Mouse (Mus musculus) lung, postnatal 0 days (tissue): ENCODE data around the gene BC048671. TPM values are rescaled to one million over a fixed set of nuclear protein-coding genes. Genes with fewer than 3 reads are reported as not detected.

Experiments used
- ATAC-seq: fragments of 200-750 bp; cut with Nextera tagmentation; 2 replicates; pipeline ENCODE4 v1.8.0; 2017; ENCODE audit warnings: moderate library complexity
- DNase-seq: peaks from one replicate; pipeline ENCODE4 v3.0.0-alpha.2; 2016; ENCODE audit warnings: low spot score
- H3K27ac ChIP-seq: fragments of 300-500 bp; sonication (generic); 2 replicates; pipeline ENCODE4 v1.5.1; 2014; ENCODE audit warnings: antibody characterized with exemption, mild to moderate bottlenecking, low read length, mixed read lengths
- H3K27me3 ChIP-seq: fragments of 300-500 bp; sonication (generic); replicated peaks from 2 replicates; pipeline ENCODE4 v1.6.1; 2014; ENCODE audit warnings: low read length, mixed read lengths; ENCODE audit not compliant: insufficient read depth
- H3K36me3 ChIP-seq: fragments of 300-500 bp; sonication (generic); 2 replicates; pipeline ENCODE4 v1.6.1; 2014; ENCODE audit warnings: low read length, mixed read lengths; ENCODE audit not compliant: insufficient read depth
- H3K4me1 ChIP-seq: fragments of 300-500 bp; sonication (generic); 2 replicates; pipeline ENCODE4 v1.6.1; 2014; ENCODE audit warnings: antibody characterized with exemption, low read depth, low read length, mixed read lengths; ENCODE audit not compliant: insufficient read depth
- H3K4me2 ChIP-seq: fragments of 300-500 bp; sonication (generic); replicated peaks from 2 replicates; pipeline ENCODE4 v1.6.1; 2014; ENCODE audit warnings: low read depth, mild to moderate bottlenecking, low read length, moderate library complexity, mixed read lengths
- H3K4me3 ChIP-seq: fragments of 300-500 bp; sonication (generic); 2 replicates; pipeline ENCODE4 v1.5.1; 2014; ENCODE audit warnings: low read depth, low read length
- H3K9ac ChIP-seq: fragments of 300-500 bp; sonication (generic); replicated peaks from 2 replicates; pipeline ENCODE4 v1.6.1; 2014; ENCODE audit warnings: low read depth, mild to moderate bottlenecking
- H3K9me3 ChIP-seq: fragments of 300-500 bp; sonication (generic); 2 replicates; pipeline ENCODE4 v1.6.1; 2016; ENCODE audit warnings: low read length, mixed read lengths
- CTCF ChIP-seq: IDR thresholded peaks from 2 replicates; pipeline ENCODE4 v1.5.1; 2016; ENCODE audit warnings: antibody characterized with exemption, mild to moderate bottlenecking
- EP300 ChIP-seq: IDR thresholded peaks from 2 replicates; pipeline ENCODE4 v1.6.1; 2016; ENCODE audit warnings: antibody characterized with exemption, mild to moderate bottlenecking, control low read depth
- WGBS: fragments of 180-500 bp; shearing (Covaris S2); extraction: QIAGEN DNeasy Blood & Tissue Kit; methylation state at CpG from one replicate; pipeline ENCODE4 v1.1.7; 2014; 5-methylcytosine and 5-hydroxymethylcytosine counted together
- polyA plus RNA-seq: library from polyadenylated mRNA; unstranded; fragments of >200 nt; fragmentation: Nextera tagmentation; extraction: Ambion mirVana; gene quantifications from 2 replicates; pipeline ENCODE4 v1.2.1, GENCODE M21; 2015

The BC048671 gene
- polyA plus RNA-seq, 1 experiment from 2014 or later = not detected

DNA sequence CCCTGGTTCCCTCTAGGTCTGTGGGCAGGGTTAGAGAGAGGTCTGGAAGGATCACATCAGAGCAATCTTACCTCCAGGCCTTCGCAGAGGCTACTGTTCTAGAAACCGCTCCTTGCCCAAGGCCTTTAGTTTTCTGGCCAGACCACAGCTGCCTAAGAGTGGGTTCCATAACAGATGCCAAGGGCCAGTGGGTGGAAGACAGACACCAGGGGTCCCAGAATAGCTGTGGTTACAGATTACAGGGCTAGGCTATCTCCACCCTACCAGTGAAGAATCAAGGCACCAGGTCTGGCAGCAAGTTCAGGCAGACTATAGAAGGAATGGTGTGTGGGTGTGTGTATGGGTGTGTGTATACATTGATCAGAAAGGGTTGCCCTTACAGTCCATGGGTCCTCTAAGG is 18.0 kb downstream of the BC048671 start:
- Histone ChIP-seq H3K9ac (no peak overlapping the region), H3K9me3 (no peaks in the 10 kb centered on the region), H3K27me3 (no peaks in the 10 kb centered on the region), H3K4me1 (no peaks in the 10 kb centered on the region), H3K36me3 (no peaks in the 10 kb centered on the region), H3K4me3 (no peak overlapping the region), H3K27ac (no peak overlapping the region), H3K4me2 (no peak overlapping the region)
- no peak for ATAC-seq
- DNase-seq = no peak
- TF ChIP-seq CTCF = no peak
- no peak for TF ChIP-seq EP300
- WGBS = 93% methylated on average over 2 of the region's 2 CpGs

GRCm38 (mm10) chr6:90319475-90320191 is 18.6 kb downstream of the BC048671 start:
- no peak overlapping the region for H3K4me2 ChIP-seq
- ATAC-seq = no peak
- H3K4me3 ChIP-seq = no peak overlapping the region
- no peak overlapping the region for H3K9ac ChIP-seq
- H3K36me3 ChIP-seq = no peaks in the 10 kb centered on the region
- DNase-seq = no peak
- H3K4me1 ChIP-seq = no peaks in the 10 kb centered on the region
- no peak overlapping the region for H3K27ac ChIP-seq
- no peak for TF ChIP-seq EP300
- no peak for TF ChIP-seq CTCF
- 65% methylated on average over 7 of the region's 7 CpGs for WGBS
- no peaks in the 10 kb centered on the region for H3K27me3 ChIP-seq
- H3K9me3 ChIP-seq = no peaks in the 10 kb centered on the region

DNA sequence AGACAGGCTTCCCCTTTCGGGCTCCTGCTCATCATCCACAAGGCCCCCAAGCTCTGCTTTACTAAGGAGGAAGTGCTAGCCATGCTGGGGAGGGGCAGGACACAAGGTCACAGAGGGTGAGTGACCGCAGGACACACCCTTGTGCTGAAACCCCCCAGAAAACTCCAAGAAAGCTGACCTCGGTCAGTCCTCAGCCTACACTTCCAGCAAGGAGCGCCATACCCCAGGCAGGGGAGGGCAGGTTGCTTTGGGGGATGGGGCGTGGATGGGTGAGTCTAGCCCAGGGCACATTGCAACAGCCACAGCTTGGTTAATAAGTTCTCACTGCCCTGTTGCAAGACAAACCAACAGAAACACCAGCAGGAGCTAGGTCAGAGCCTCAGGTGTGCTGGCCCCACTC is 19.4 kb downstream of the BC048671 start:
- no peak overlapping the region for H3K4me3 ChIP-seq
- H3K9ac ChIP-seq = no peak overlapping the region
- WGBS = 79% methylated on average over 5 of the region's 5 CpGs
- TF ChIP-seq CTCF = no peak
- TF ChIP-seq EP300 = no peak
- no peaks in the 10 kb centered on the region for H3K9me3 ChIP-seq
- no peaks in the 10 kb centered on the region for H3K4me1 ChIP-seq
- no peaks in the 10 kb centered on the region for H3K36me3 ChIP-seq
- DNase-seq = no peak
- ATAC-seq = no peak
- H3K4me2 ChIP-seq = no peak overlapping the region
- no peaks in the 10 kb centered on the region for H3K27me3 ChIP-seq
- no peak overlapping the region for H3K27ac ChIP-seq

DNA sequence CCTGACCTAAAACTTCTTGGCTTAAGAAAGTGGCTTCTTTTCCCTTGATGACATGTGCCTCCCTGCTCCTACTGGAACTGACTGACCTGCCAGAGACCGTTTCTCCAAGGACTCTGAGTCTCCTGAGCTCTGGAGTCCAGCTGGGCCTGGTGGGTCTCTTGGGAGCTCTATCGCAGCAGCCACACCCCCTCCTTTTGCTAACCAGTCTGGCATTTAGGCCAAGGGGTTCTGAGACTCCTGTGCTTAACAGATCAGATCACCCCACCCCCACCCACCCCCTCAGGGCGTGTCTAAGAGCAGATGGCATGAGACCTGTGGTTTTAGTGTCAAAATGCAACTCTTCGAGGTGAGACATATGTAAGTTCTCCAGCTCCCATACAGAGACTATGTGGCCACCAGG is 20.8 kb downstream of the BC048671 start:
- Histone ChIP-seq H3K27ac (no peak overlapping the region), H3K4me2 (no peak overlapping the region), H3K36me3 (no peaks in the 10 kb centered on the region), H3K9me3 (no peaks in the 10 kb centered on the region), H3K27me3 (no peaks in the 10 kb centered on the region), H3K9ac (no peak overlapping the region), H3K4me1 (no peaks in the 10 kb centered on the region), H3K4me3 (no peak overlapping the region)
- no peak for ATAC-seq
- TF ChIP-seq CTCF (no peak), EP300 (no peak)
- DNase-seq = no peak
- 35% methylated on average over 4 of the region's 4 CpGs for WGBS

GRCm38 (mm10) chr6:90324026-90324425 is 23.0 kb downstream of the BC048671 start:
- Histone ChIP-seq H3K4me2 (no peak overlapping the region), H3K9me3 (no peaks in the 10 kb centered on the region), H3K27me3 (no peaks in the 10 kb centered on the region), H3K27ac (no peak overlapping the region), H3K36me3 (no peaks in the 10 kb centered on the region), H3K4me3 (no peak overlapping the region), H3K4me1 (no peaks in the 10 kb centered on the region), H3K9ac (no peak overlapping the region)
- 60% methylated on average over 3 of the region's 3 CpGs for WGBS
- TF ChIP-seq CTCF = no peak
- TF ChIP-seq EP300 = no peak
- DNase-seq (no peak), ATAC-seq (no peak)

DNA sequence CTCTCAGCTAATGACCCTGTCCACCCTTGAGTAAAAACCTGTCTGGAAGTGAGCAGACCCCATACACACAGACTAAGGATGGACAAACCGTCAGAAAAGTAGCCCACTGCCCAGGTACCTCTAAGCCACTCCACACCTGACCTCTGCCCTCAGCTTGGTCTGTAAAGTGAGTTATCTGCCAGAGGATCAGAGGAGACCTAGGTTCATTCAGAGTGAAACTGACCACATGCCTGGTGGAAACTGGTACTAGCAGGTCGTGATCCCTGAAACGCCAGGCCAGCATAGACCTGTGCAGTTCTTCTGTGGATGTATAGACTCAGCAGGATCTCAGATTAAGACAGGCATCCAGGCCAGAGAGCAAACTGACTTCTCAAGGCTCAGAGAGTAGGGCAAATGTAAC is 23.4 kb downstream of the BC048671 start:
- H3K9me3 ChIP-seq = no peaks in the 10 kb centered on the region
- H3K27me3 ChIP-seq = no peaks in the 10 kb centered on the region
- WGBS = 46% methylated on average over 3 of the region's 3 CpGs
- no peak overlapping the region for H3K4me3 ChIP-seq
- no peak overlapping the region for H3K9ac ChIP-seq
- ATAC-seq = no peak
- no peaks in the 10 kb centered on the region for H3K36me3 ChIP-seq
- TF ChIP-seq EP300 = no peak
- H3K4me1 ChIP-seq = no peaks in the 10 kb centered on the region
- H3K4me2 ChIP-seq = no peak overlapping the region
- H3K27ac ChIP-seq = no peak overlapping the region
- no peak for DNase-seq

- Histone ChIP-seq H3K27me3 (no peaks in the 10 kb centered on the region), H3K4me2 (peak within 1 kb of the TSS; percentile 42), H3K9ac (no peak within 1 kb of the TSS), H3K36me3 (no peaks in the 10 kb centered on the region), H3K27ac (no peak within 1 kb of the TSS), H3K4me1 (no peaks in the 10 kb centered on the region), H3K9me3 (no peaks in the 10 kb centered on the region), H3K4me3 (no peak within 1 kb of the TSS)
- 8% methylated on average over 22 of the region's 22 CpGs for WGBS
- DNase-seq (peak; percentile 46), ATAC-seq (peak; percentile 67)
- TF ChIP-seq CTCF (no peak), EP300 (no peak)
Measured at GRCm38 (mm10) chr6:90324991-90325390, 24.0 kb downstream of the BC048671 start, which contains the start of gene Chst13. Chst13 (minus strand) TSS chr6:90325185.
